Mouse (Mus musculus) frontal cortex, postnatal 10 days (tissue): Measurements from ENCODE around the gene Wipf1.

Source experiments
- DNase-seq, 2 experiments: peaks; one replicate each; pipeline ENCODE4 v3.0.0; 2022; ENCODE audit warnings: low spot score in 2 of 2, mixed read lengths in 1 of 2

Wipf1 gene

GRCm38 (mm10) chr2:73468993-73469392 is 60.5 kb downstream of the Wipf1 start:
- DNase-seq, result no peak

DNA sequence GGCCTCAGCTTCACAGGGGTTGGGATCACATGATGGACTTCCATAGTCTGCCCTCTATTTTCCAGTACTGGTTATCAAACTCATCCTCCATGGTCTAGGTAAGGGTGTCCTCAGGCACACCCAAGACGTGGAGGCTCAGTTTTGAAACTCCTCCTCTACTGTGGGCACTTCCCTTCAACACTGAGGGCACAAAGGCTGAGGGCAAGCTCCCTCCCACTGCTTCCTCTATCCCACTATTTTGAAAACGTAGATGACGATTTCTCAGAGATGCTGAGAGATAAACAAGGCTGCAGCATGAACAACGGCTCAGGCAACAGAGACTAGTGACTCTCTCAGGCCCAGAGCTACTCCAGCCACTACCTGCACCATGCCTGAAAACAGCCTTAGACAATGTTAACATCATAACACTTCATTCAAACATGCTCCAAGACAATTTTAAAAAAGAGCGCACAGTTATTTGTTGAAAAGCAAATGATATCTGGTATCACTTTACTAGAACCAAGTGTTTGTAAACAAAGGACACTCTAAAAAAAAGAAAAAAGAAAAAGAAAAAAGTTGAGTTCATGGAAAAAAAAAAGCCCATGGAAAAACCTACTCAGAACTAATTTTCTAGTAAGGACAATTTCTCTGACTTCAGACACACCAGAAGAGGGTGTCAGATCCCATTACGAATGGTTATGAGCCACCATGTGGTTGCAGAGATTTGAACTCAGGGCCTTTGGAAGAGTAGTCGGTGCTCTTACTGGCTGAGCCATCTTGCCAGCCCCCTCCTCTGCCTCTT is 62.3 kb downstream of the Wipf1 start:
- DNase-seq, result no peak

- DNase-seq, result no peak
Measured at GRCm38 (mm10) chr2:73466481-73466880, 63.1 kb downstream of the Wipf1 start.

- no peak for DNase-seq
Measured at GRCm38 (mm10) chr2:73463431-73464194, 65.9 kb downstream of the Wipf1 start.

DNA sequence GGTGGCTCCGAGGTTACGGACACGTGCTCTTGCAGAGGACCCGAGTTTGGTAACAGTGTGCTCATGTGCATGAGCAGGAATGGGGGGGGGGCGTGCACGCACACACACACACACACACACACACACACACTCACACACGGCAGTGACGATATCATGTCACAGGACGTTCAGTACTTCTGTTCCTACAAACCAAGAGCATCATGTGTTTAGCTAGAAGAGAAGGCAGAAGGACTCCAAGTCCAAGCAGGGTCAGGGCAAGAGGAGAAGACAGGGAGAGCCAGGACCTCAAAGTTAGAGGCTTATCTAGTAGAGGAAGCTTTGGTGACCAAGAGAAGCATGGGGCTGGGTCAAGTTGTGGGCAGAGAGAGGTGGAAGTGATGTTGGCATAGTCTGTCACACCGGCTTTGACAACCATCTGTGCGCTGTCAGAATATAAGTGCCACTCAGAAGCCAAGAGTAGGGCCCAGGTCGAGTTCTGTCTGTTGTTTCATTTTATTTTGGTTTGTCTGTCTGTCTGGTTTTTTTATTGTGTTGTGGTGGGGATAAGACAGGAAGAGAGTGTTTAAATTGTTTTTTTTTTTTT is 66.7 kb downstream of the Wipf1 start:
- no peak for DNase-seq

GRCm38 (mm10) chr2:73462265-73462664 is 67.3 kb downstream of the Wipf1 start:
- DNase-seq, result no peak

GRCm38 (mm10) chr2:73460168-73460567 is 69.4 kb downstream of the Wipf1 start:
- no peak for DNase-seq

DNA sequence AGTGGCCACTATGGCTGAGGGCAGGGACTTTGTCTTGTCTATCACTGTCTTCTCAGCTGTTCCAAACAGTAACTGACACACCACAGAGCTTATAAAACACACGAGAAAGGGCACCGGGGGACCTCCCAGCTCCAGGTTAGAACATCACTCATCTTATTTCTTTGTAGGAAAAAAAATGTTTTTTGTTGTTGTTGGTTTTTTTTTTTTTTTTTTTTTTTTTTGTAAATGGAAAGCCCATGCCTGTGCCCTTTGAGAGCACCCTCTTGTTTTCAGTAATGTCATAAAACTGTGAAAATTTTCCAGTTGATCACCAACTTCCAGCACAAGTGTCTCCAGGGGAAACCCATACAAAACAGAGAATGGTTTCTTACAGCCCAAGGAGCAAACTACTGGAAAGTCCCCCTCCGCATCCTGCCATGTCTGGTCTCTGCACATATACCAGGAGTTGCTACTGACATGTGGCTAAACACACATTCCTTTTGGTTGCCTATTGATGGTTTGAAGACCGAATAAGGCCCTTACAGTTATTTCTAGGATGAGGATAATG is 69.9 kb downstream of the Wipf1 start:
- DNase-seq, result no peak

GRCm38 (mm10) chr2:73456886-73457285 is 72.6 kb downstream of the Wipf1 start:
- no peak for DNase-seq

- no peak for DNase-seq
Measured at GRCm38 (mm10) chr2:73456154-73456553, 73.4 kb downstream of the Wipf1 start.

- DNase-seq, result no peak
Measured at GRCm38 (mm10) chr2:73455541-73455940, 74.0 kb downstream of the Wipf1 start.

GRCm38 (mm10) chr2:73454682-73455081 is 74.9 kb downstream of the Wipf1 start:
- no peak for DNase-seq

DNA sequence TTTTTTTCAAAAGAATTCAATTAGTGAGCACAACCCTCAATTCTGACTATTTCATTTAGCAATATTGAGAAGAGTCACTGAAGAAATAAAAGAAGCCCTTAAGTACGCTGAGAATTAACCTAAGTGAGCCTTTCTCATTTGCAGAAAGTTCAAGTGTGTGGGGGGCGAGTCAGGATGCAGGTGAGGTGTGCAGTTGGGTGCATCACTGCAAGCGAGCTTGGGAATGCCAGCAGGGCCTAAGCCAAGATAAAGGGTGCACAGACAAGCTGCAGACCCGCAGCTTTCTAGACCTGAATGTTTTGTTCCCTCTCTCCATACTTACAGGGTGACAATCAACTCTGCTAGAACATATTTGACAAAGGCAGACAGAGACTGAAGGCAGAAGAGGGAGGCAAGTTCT is 75.3 kb downstream of the Wipf1 start:
- DNase-seq, result no peak

- DNase-seq, result no peak
Measured at GRCm38 (mm10) chr2:73453717-73454116, 75.8 kb downstream of the Wipf1 start.

DNA sequence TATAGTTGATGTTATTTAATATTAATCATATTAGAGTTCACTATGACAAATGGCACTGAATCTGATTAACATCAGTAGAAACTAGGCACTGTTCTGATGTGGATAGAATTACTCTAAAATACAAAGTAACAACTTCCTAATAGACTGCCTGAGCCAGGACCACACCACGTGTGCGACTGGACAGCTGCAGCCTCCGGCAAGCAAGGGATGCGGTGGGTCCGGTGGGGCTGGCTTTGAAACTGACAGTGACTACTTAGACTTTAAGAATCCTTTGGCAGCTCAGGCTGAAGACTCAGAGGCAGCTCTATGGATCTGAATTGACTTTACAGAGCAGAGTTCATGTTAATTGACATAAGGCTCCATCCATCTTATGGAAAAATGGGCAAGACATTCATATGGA is 76.4 kb downstream of the Wipf1 start:
- no peak for DNase-seq

- no peak for DNase-seq
Measured at GRCm38 (mm10) chr2:73452556-73452955, 77.0 kb downstream of the Wipf1 start.

DNA sequence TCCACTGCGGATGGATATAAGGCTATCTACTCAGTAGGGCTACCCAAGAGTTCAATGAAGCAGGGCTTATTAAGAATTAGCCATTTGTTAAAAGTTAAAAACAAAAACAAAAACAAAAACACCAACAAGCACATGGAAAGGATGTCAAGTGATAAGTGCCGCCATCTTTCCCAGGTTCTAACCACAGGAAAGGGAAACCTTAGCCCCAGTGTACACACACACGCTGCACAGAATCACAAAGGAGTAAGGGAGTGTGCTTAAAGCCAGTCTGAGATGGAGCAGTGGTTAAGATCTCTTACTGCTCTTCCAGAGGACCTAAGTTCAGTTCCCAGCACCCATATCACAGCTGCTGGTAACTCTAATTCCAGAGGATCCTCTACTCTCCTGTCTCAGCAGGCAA is 78.0 kb downstream of the Wipf1 start:
- no peak for DNase-seq

GRCm38 (mm10) chr2:73450172-73450715 is 79.3 kb downstream of the Wipf1 start:
- no peak for DNase-seq

DNA sequence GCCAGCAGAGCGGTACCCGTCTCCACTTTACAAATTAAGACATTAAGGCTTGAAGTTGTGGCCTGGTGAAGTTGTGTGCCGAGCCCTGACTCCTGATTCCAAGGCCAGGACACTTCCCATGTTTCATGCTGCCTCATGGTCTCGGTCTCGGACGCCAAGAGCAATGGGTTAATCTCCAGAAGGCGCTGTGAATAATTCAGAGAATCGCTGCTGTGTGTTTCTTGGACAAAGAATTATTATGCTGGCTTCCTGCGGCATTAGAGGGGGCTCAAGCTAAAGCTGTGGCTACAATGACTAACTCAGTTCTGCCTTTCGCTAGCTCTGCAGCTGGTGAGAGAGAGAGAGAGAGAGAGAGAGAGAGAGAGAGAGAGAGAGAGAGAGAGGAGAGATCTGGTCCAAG is 85.5 kb downstream of the Wipf1 start:
- no peak for DNase-seq

DNA sequence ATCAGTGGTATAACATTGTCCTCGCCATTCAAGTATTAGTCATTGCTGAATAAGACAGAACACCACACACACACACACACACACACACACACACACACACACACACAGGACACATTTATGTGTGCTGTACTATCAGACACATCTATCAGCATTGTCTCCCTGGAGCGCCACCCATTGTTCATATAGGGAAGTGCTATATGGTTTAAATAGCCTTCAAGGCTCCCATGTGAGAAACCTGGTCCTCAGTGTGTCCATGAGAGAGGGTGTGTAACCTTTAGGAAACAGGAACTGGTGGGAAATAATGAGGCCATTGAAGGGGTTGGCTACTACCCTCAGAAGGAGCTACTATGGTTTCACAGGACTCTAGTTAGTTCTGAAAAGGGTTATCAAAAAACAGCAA is 87.5 kb downstream of the Wipf1 start:
- DNase-seq, result no peak

- no peak for DNase-seq
Measured at GRCm38 (mm10) chr2:73440319-73440718, 89.2 kb downstream of the Wipf1 start.

DNA sequence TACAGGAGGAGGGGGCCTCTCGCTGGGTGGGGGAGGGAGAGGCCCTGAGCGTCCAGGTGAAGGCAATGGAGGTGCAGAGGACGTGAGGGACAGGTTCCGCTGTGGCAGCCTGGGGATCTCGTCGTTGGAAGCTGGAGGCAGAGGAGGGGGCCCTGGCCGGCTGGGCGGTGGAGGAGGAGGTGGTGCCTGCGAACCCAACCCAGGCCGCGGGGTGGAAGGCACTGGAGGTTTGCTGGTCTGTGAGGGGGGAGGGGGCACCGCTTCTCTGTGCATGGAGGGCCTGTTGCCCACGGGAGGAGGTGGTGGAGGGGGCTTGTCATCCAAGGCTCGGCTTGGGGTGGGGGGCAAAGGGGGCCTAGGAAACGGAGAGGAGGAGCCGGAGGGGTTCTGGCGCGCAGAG is 92.6 kb downstream of the Wipf1 start:
- no peak for DNase-seq
